Mouse (Mus musculus) left cerebral cortex, adult 18-20 months (tissue): Measurements from ENCODE around the gene Nr2e3. TPM values are rescaled to one million over a fixed set of nuclear protein-coding genes. Genes with fewer than 3 reads are reported as not detected.
"Not testable (repeated sequence)": the region's sequence is repeated elsewhere in the genome, so short reads cannot be mapped to it uniquely, and the experiment has no call there.

ENCODE experiments used
- DNase-seq, 2 experiments: peaks; one replicate each; pipeline ENCODE4 v3.0.0; 2021 to 2022; ENCODE audit warnings: low spot score in 2 of 2, mixed read lengths in 1 of 2
- long read RNA-seq, 2 experiments: library from polyadenylated mRNA; stranded (forward); transcript quantifications; one replicate each; pipeline ENCODE4 v2.0.0; 2021
- total RNA-seq, 2 experiments: library from RNA; stranded (reverse); gene quantifications; 2 replicates each; pipeline ENCODE4 v1.2.3; 2021

The Nr2e3 gene
- total RNA-seq = not detected
- long read RNA-seq, experiment 1 = 0 reads
- long read RNA-seq, experiment 2 = 0 reads

DNA sequence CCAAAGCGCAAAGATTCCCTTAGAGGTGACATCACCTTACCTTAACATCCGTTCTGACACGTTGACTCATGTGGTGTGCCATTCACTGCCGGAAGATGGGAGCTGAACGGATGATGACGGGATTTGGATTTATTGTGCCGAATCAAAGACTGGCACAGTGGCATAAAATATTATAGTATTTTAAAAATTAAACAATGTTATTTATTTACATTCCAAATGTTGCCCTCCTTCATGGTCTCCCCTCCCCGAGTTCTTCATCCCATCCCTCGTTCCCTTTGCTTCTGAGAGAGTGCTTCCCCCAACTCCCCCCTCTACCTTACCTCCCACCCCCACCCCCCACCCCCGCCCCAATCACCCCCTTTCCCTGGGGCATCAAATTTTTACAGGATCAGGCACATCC, at the start of gene Nr2e3:
Gene Nr2e3, minus strand, starts transcription at position 101 of the 400 bp plus-strand sequence.
- DNase-seq = no peak

DNA sequence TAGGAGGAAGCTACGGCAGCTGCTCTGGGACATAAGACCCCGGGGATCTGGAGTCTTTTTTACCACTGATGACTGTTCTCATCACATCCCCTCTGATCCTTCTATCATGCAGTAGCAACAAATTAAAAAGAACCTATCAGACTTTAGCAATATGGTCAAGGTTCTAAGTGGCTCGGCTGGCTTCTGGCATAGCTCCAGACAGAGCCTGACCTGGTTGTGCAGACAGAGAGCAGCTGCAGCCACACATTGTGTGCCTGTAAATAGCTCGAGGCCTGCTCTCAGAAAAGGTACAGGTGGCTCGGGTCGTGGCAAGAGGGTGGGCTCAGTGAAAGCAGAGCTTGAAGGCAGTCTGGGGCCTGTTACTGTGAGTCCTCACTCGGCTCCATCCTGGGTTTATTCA, 48.5 kb upstream of the Nr2e3 start:
- no peak for DNase-seq

DNA sequence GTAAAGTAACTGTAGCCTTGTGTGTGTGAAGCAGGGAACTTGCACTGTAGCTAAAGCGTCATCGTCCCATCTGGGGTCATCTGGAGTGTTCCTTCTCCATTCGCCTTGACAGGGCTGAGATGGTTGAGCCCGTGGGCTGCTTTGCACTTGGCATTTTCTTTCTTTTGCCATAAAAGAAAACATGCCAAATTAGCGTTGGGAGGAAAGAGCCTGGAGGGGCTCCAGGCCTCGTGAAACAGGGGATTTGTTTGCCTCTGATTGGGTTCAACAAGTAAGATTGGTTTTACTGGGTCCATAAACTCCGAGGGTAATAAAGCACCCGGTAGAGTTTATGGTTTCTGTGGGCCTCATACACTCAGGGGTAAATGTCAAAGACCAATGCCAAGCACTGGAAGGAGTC, 41.9 kb upstream of the Nr2e3 start:
- no peak for DNase-seq

DNA sequence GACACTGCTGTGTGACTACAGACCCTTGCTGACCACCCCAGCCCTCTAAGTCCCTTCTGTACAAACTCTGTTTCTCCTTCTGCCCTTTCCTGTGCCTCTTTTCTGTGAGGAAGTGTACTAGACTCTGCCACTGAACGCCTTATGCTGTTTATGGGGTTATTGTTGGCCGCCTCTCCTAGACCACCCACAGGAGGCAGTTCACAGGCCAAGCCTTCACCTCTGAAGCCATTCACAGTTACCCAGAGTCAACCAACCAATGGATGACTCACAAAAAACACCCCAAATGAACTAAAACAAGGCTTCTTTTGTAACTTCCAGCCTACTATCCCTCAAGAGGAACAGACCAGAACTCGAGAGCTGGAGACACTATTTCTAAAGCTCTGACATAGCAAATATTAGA, 41.0 kb upstream of the Nr2e3 start:
- no peak for DNase-seq

DNA sequence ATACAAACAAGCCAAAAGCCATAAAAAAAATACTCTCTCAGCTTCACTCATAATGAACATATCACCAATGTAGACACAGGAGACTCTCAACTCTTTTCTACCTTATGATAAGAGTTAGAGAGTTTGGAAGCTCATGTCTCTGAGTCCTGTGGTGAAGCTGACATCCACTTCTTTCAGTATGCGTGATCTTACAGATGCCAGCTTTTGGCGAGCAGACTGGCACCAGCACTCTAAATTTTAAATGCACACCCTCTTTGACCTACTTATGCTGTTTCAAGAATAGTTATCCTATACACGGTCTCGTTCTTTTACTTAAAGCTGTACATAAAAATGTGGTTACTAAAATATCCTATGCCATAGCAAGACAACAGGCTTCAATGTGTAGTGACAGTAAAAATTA, 37.3 kb upstream of the Nr2e3 start:
- DNase-seq = no peak

DNA sequence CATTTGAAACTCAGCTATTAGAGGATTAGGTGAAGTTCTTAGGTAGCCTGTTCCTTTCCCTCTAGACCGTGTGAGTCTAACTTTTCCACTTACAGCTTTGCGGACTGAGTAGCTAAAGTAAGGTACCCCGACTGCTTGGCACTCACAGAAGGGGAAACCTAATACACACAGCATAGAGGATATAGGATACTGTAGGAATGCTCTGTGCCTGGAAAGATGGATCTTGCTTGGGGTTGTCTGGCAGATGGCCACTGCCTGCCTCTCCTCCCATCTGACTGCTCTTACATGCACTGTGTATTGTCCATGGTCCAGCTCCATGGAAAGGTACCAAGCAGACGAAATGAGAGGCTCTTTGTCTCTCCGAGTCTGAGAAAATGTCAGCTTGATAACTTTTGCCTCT, 30.9 kb upstream of the Nr2e3 start:
- no peak for DNase-seq

DNA sequence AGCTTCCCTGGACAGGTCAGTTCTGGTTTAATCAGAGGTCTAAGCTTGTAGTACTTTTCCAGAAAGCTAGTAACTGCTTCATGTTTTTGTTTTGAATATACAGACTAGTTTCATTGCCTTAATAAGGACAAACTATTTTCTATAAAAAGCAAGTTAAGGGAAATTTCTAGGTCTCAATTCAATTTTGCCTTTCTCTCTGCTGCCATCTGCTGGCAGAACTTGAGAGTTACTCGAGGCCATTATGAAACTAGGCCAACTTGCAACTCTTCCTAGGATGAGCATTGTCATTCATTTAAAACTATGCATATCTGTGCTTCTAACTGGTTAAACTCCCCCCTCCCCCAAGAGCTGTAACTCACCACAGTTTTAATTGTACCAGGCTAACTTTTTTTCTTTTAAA, 29.4 kb upstream of the Nr2e3 start:
- peak; percentile 62 to 79 for DNase-seq

DNA sequence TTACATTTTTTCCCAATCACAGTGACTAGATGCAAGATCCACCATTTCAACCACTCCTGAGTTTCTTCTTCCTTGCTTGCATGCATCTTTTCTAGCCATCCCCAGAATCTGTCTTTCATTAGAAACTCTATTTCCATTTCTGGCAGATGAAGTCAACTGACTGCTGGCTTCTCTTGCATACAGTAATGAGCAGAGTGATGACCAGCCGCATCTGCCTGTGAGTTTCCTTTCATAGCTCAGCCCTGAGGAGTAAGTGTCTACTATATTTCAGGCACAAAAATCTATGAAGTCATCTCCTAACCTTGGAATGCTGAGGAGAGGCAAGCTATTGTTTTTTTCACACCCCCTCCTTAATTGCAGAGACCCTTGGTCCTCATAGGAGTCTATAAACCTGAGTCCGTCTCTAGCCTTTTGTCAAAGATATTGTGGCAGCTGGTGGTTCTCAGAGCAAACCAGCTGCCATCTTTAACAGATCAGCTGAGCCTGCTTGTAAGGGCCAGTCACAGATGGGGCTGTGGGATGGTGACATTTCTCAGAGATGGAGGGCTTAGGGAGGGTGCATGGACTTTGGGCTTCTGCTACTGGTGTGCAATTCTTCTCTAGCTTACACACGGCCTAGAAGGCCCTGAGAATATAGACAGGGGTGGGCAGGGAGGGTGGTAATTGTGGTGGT, 25.6 kb upstream of the Nr2e3 start:
- DNase-seq = peak; percentile 17 to 41

DNA sequence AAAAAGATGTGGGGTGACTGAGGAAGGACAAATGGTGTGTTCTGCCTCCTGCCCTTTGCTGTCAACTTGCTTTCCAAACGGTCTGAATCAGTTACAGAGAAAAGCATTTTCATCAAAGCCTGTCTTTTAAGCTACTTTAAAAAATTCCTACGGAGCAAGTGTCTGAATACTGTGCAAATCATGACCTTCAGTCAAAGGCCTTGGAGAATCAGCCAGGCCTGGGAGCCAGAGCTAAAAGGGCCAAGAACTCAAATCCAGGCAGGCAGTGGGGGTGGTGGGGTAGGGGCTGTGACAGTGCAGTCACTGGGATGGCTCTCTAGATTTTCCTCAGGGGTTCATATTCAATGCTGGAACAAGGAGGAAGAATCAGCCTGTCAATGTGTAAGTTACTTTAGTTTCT, 20.7 kb upstream of the Nr2e3 start:
- no peak for DNase-seq

DNA sequence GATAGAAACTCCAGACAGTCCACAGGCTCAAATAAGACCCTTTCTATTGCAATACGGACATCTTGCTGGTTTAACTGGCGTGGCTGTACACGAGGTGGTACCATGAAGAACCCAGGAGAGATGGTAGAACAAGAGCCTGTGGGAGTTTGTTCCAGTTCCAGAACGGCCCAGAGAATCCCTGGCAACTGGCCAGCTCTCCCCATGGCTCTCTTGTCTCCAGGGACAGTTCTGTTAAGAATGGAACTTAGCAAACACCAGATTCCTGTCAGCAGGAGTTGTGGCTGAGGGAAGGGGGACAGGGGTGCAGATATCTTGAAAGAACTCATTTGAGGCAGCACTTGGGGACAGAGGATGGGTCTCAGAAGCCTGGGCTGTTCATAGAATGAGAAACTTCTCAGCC, 10.8 kb upstream of the Nr2e3 start:
- DNase-seq = no peak

DNA sequence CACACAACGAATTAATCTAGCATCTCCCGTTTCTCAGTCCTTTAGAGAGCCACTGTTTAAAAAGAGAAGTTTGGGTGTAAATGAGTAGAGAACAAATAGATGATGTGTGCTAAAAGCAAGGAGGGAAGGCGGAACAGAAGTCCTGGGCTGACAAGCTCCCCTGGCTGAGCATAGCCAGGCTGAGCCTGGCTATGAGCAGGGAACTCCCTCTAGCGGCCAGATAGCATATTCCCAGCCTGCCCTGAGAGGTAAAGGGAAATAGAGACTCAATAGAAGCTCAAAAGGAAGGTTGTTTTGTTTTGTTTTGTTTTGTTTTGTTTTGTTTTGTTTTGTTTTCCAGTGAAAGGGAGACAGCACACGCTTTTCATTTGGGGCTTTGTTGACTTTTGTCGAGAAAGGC, 8.9 kb upstream of the Nr2e3 start:
- DNase-seq = peak; percentile 67 to 73

DNA sequence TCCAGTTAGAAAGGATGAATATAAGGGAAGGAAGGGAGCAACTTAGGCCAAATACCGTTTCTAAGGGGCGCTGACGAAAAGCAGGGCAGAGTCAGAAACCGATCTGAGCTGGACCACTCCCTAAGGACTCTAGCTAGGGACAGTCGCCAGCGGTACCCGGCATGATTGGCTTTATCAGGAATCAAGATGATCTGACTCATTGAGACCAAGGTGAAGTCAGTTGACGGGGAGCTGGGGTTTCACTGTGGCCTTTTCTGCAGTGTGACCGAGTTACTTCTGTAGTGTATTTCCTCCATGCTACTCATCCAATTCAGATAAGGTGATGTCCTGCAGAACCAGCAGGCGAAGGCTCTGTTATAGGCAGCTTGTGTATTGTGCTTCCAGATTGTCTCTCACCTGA, 4.6 kb upstream of the Nr2e3 start:
- no peak for DNase-seq

DNA sequence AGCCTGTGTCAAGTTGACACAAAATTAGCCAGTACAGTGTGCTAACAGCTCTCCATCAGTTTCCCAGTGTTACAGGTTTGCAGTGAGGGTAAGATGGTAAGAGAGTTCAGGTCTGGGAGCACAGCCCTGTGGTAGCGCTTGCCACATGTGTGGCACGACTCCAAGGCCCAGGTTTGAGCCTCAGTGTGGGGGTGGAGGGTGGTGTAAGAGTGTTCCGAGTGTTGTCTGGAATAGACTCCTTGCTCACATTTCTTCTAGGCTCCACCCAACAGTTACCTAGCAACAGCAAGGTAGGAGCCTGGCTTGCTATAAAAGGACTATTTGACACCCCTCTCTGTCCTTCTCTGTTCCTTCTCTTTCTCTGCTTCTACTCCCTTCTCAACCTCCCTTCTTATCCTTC, 3.9 kb upstream of the Nr2e3 start:
- DNase-seq = peak; percentile 25 to 55

DNA sequence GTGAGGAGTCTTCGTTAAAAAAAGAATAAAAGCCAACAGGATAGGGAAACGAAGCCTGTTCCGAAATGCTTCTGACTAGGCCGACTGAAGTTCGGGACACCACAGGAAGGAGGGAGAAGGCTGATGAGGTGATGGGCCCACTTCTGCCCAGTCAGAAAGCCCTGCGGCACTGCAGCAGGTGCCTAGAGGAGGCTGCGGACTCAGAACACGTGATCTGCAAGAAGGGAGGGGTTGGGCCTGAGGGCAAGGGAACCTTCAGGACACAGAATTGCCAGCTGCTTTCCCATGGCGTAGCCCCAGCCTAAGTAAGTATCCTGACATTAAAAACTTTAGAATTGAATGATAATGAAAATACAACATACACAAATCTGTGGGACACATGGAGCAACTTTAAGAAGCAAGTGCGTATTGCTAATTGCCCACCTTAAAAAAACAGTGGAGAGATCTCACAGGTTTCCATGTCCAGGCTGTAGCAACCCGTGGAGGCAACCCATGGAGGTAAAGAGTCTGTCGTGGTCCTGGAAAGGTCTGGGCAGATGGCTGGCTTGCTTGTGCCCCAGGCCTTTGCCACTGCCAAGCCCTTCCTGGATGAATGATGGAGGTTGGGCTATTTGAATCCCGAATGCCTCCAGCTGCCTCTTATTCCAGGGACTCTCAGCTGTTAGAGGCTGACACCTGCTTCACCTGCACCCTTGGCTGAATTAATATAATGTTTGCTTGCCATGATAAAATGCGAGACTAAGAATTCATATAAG, 919 bp upstream of the Nr2e3 start:
- no peak for DNase-seq

DNA sequence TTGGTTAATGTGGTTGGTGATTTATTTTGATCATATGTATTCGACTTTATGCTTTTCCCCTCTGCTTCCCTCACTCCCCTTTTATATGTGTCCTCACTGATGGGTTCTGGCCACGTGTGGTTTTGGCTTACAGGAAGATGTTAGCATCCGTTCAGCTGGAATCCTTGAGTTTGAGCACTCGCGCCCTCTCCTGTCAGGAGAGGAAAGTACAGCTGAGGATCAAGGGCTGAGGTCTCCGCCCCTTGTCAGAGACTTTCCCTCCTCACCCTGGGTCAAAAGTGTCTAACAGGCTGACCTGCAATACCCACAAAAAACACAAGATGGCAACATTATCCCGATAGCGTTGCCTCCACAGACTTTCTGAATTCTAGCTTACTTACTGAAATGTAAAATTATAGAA, 1.2 kb downstream of the Nr2e3 start:
- DNase-seq = peak; percentile 63 to 70

DNA sequence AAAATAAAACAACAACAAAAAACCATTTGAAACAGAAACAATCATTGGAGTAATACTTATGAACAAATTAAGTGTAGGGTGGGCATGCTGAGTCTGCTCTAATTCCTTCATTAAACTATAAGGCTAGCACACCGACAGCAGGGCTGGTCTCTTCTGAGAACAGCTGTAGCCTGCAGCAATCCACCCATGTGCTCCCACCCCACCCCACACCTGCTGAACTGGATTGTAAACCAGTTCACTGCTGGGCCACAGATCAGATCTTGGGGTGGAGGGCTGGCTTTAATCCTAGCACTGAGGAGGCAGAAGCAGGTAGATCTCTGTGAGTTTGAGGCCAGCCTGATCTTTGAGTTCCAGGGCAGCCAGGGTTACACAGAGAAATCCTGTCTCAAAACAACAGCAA, 2.3 kb downstream of the Nr2e3 start:
- not testable (repeated sequence) for DNase-seq

DNA sequence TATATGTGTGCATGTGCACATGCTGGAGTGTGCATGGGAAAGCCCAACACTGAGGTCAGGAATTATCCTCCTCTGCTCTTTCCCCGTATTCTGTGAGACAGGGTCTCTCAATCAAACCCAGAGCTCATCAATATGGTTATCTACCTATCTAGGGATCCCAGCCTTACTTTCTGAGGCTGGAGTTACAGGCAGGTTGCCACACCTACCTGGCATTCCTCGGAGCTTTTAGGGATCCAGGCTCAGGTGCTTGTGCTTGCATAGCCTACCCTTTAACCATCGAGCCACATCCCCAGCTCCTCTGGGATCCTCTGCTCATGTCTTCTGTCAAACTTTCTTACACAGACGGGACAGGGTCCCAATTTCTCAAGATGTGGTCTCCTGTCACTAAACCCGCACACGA, 4.0 kb downstream of the Nr2e3 start:
- no peak for DNase-seq

DNA sequence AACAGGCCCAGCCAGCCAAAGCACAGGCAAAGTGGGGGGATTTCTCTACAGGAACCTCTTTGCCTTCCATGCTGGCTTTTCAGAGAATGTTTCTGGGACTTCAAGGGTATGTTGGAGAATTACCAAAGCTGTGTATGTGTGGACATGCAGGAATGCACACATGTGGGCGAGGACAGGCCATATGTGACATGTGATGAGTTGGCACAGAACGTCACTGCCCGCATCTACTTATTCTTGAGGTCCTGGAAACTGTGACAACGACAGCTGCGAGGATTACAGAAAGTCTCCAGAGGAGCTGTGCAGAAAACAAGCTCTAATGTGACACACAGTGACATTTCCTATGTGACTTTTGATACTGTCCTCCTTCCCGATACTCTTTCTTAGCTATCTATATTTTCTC, 4.8 kb downstream of the Nr2e3 start:
- no peak for DNase-seq

DNA sequence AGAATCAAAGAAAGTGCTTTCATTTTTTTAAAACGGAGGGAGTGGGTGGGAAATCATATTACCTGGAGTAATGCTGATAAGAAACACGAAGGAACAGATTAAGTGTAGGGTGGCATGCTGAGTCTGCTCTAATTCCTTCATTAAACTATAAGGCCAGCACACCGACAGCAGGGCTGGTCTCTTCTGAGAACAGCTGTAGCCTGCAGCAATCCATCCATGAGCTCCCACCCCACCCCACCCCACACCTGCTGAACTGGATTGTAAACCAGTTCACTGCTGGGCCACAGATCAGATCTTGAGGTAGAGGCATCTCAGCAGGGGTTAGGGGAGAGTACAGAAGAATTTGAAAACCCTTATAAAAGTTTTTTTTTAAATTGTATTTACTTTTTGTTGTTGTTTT, 5.3 kb downstream of the Nr2e3 start:
- no peak for DNase-seq

DNA sequence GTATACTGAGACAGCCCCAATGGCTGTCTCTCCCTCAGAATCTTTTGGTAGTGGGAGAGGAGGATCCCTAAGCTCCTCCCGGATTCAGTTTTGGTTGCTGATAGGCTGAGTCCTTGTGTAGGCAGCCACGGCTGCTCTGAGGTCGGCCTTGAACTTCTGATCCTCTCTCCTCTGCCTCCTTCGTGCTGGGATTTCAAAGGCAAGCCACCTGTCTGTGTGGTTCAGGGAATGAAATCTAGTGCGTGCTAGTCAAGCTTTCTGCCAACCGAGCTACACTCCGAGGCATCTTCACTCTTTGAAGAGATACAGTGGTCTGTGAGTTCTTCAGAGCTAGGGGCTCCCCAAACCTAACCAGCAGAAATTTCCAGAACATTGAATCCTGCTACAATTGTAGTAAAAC, 6.9 kb downstream of the Nr2e3 start:
- DNase-seq = no peak

DNA sequence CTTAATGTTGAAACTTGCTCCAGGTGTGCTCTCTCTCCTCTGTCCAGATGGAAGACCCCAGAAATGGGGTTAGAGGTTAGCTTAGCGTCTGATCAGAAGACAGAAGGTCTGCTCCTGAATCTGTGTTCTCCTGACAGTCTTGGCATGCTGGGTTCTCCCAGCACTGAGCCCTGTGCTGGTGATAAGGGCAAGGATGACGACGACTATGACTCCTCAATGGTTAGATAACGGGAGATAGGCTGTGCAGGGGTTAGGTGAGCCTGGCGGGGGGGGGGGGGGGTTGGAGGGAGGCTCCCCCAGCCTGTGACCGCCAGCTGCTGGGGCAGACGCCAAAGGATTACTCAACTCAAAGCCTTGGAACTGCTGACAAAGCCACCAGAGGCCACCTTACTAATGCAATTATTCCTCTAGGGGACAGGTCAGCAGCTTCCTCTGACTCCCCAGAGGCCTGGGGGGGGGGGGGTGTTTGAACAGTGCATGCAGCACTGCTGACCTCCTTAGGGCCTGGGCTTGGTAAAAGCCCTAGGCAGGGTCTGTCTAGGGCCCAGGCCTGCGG, 7.9 kb downstream of the Nr2e3 start:
- no peak for DNase-seq

DNA sequence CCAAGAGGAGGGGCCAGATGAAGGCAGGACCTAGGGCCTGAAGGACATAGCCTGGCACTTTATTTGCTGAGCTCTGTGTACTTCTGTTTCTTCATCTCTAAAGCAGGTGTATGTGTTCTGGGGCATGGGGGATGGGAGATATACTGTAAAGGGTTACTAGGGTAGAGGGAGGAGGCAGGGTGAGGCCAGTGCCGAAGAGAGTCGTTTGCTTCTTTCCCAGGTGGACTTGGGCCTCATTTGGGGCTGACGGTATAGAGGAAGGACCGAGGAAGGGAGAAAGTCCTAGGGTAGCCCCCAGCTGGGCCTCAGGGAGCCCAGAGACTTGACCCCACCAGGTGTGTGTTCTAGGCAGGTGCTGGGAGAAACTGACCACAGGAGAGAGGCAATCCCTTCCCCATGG, 8.5 kb downstream of the Nr2e3 start:
- no peak for DNase-seq
